Mouse (Mus musculus): Measurements from ENCODE around the gene 4632433K11Rik. TPM values are rescaled to one million over a fixed set of nuclear protein-coding genes. Genes with fewer than 3 reads are reported as not detected.

Gene 4632433K11Rik
- total and polyA plus RNA-seq, 3 experiments = not detected

DNA sequence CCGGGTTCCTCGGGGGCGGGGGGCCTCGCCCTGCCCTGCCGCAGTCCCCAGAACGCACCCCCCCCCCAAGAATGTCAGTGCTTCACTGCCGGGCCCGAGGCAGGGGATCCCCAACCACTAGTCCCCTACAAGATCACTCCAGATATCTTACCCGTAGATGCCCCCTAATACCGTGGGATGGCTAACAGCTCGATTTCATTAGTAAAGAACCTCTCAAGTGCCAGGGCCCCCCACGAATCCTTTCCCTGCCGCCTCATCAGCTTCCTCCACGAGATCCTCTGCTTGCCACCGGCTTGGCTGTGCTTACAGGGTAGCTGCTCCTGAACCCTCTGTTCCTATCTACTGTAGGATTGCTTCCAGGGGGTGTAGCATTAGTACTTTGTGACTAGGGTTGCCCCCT, 13.2 kb upstream of the 4632433K11Rik start:
- Histone ChIP-seq H3K79me2 (ENCODE audit: control insufficient read depth, insufficient read depth, low read length, poor library complexity) (peaks cover 23% of the 10 kb centered on the region), H3K36me3 (ENCODE audit: control insufficient read depth in 1 of 2, insufficient read depth in 2 of 2, low read length in 2 of 2) (peaks cover 0 to 36% of the 10 kb centered on the region in 2 experiments; a peak in 3 of 4 replicates), H3K9me3 (replicated peaks; ENCODE audit: insufficient read depth, low read length) (no peaks in the 10 kb centered on the region), H3K4me3 (ENCODE audit: control insufficient read depth in 1 of 2, insufficient read depth in 1 of 2, low read depth in 2 of 2, low read length in 2 of 2) (peak overlapping the region; percentile 92 to 93), H3K27ac (ENCODE audit: control insufficient read depth, low read depth, low read length) (peak overlapping the region; percentile 96), H3K4me1 (ENCODE audit: control insufficient read depth in 1 of 2, insufficient read depth in 2 of 2, low read length in 2 of 2) (peaks cover 7 to 35% of the 10 kb centered on the region in 2 experiments; a peak in 3 of 4 replicates), H3K27me3 (ENCODE audit: control insufficient read depth in 1 of 2, insufficient read depth in 2 of 2, low read length in 2 of 2) (no peaks in the 10 kb centered on the region), H3K9ac (ENCODE audit: control insufficient read depth, low read depth, low read length, poor library complexity, severe bottlenecking) (peak overlapping the region; percentile 98)
- peak; percentile 64 for DNase-seq (ENCODE audit: low read depth, low spot score)
- TF ChIP-seq MAZ (IDR thresholded peaks at IDR 0.05; ENCODE audit: low read depth, low read length) (peak; percentile 23; the same call in 1 of the 2 replicates), MXI1 (IDR thresholded peaks at IDR 0.05; ENCODE audit: low read depth, low read length) (0 out of 2 replicates have a peak, but pooled peaks have one; percentile 13), E2F4 (IDR thresholded peaks at IDR 0.05; ENCODE audit: borderline replicate concordance, low read depth, low read length) (peak; percentile 2; the same call in 1 of the 2 replicates), GABPA (IDR thresholded peaks at IDR 0.05; ENCODE audit: low read depth, low read length) (no peak)

DNA sequence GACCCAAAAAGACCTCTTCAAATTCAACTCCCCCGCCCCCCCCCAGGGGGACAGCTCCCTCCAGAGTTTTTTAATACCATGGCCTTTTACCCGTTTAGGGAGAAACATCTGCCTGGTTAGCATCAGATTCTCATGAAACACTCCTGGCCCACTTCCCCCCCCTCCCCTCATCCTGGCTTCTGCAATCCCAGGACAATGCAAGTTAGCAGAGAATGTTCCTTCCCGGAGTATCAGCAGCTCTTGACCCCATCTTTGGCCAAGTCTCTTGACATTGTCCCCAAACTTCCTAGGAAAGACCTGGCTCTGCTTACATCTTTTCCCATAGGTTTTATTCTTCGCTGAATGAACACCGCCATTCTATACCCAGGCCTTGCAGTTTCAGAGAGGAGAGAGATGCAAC, 12.7 kb upstream of the 4632433K11Rik start:
- H3K36me3 ChIP-seq (ENCODE audit: control insufficient read depth in 1 of 2, insufficient read depth in 2 of 2, low read length in 2 of 2) = peaks cover 0 to 33% of the 10 kb centered on the region in 2 experiments; a peak in 3 of 4 replicates
- H3K79me2 ChIP-seq (ENCODE audit: control insufficient read depth, insufficient read depth, low read length, poor library complexity) = peaks cover 23% of the 10 kb centered on the region
- peak overlapping the region; percentile 92 to 93 for H3K4me3 ChIP-seq (ENCODE audit: control insufficient read depth in 1 of 2, insufficient read depth in 1 of 2, low read depth in 2 of 2, low read length in 2 of 2)
- DNase-seq (ENCODE audit: low read depth, low spot score) = no peak
- H3K27ac ChIP-seq (ENCODE audit: control insufficient read depth, low read depth, low read length) = peak overlapping the region; percentile 96
- peaks cover 7 to 33% of the 10 kb centered on the region in 2 experiments; a peak in 3 of 4 replicates for H3K4me1 ChIP-seq (ENCODE audit: control insufficient read depth in 1 of 2, insufficient read depth in 2 of 2, low read length in 2 of 2)
- no peaks in the 10 kb centered on the region for H3K27me3 ChIP-seq (ENCODE audit: control insufficient read depth in 1 of 2, insufficient read depth in 2 of 2, low read length in 2 of 2)
- H3K9me3 ChIP-seq (replicated peaks; ENCODE audit: insufficient read depth, low read length) = no peaks in the 10 kb centered on the region
- no peak for TF ChIP-seq RAD21 (IDR thresholded peaks at IDR 0.05; ENCODE audit: low read depth, low read length)
- no peak for TF ChIP-seq MYC (IDR thresholded peaks at IDR 0.05; ENCODE audit: low read depth, low read length)
- TF ChIP-seq UBTF (IDR thresholded peaks at IDR 0.05; ENCODE audit: borderline replicate concordance, insufficient read depth, low read depth, low read length) = no peak
- no peak for TF ChIP-seq MAZ (IDR thresholded peaks at IDR 0.05; ENCODE audit: low read depth, low read length)
- no peak for TF ChIP-seq NRF1 (IDR thresholded peaks at IDR 0.05; ENCODE audit: insufficient read depth, low read depth, low read length, poor library complexity, severe bottlenecking)
- no peak for TF ChIP-seq ZC3H11A (IDR thresholded peaks at IDR 0.05; ENCODE audit: low read depth, low read length)
- TF ChIP-seq ZNF384 (IDR thresholded peaks at IDR 0.05; ENCODE audit: low read depth, low read length) = no peak
- no peak for TF ChIP-seq NELFE (IDR thresholded peaks at IDR 0.05; ENCODE audit: low read depth, low read length)
- TF ChIP-seq CHD1 (IDR thresholded peaks at IDR 0.05; ENCODE audit: low read depth, low read length) = no peak
- no peak for TF ChIP-seq POLR2AphosphoS5 (IDR thresholded peaks at IDR 0.05; ENCODE audit: borderline replicate concordance, low read depth, low read length)
- no peak for TF ChIP-seq POLR2A (IDR thresholded peaks at IDR 0.05; ENCODE audit: control insufficient read depth in 1 of 2, insufficient read depth in 1 of 2, low read depth in 1 of 2, low read length in 2 of 2, poor library complexity in 1 of 2)
- no peak for TF ChIP-seq SIN3A (IDR thresholded peaks at IDR 0.05; ENCODE audit: low read length)
- TF ChIP-seq MAFK (IDR thresholded peaks at IDR 0.05; ENCODE audit: borderline replicate concordance, low read depth, low read length) = no peak
- TF ChIP-seq EP300 (IDR thresholded peaks at IDR 0.05; ENCODE audit: low read depth in 1 of 2, low read length in 2 of 2) = no peak
- no peak for TF ChIP-seq JUND (IDR thresholded peaks at IDR 0.05; ENCODE audit: low read depth, low read length)
- TF ChIP-seq SMC3 (IDR thresholded peaks at IDR 0.05; ENCODE audit: low read depth, low read length) = no peak
- no peak for TF ChIP-seq CHD2 (IDR thresholded peaks at IDR 0.05; ENCODE audit: low read length)
- peak overlapping the region; percentile 98 for H3K9ac ChIP-seq (ENCODE audit: control insufficient read depth, low read depth, low read length, poor library complexity, severe bottlenecking)
